Mouse (Mus musculus) small intestine, adult 2 months (tissue): ENCODE measurements around the gene Bin2.

Experiments
- CTCF ChIP-seq: fragments of 200-500 bp; IDR thresholded peaks from 2 replicates; pipeline ENCODE4 v1.5.1; 2012; ENCODE audit warnings: low read depth, mild to moderate bottlenecking, control low read depth, inconsistent platforms, low read length, moderate library complexity, mixed read lengths; ENCODE audit not compliant: insufficient replicate concordance, insufficient read length; ENCODE audit errors: extremely low read depth
- POLR2A ChIP-seq: fragments of 200-500 bp; IDR thresholded peaks from 2 replicates; pipeline ENCODE4 v1.6.1; 2012; ENCODE audit warnings: low read depth, mild to moderate bottlenecking, control low read depth, inconsistent platforms, low read length, moderate library complexity

DNA sequence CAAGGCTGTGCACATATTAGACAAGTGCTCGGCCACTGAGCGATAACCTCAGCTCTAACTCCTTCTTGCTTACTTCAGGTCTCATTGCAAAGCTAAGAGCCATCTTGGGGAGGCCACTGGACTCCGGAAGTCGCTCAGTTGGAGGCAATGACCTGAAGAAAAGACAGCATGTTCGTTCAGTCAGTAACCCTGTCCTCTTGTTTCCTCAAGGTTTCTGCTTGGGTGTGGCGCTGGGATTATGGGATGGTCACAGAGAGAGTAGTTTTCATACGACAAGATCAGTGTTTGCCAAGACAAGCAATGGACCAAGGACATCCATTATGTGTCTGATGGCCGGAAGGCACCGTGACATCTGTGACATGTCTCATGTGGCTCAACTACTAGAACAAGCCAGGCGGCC lies 5.2 kb upstream of the Bin2 start:
- TF ChIP-seq POLR2A (no peak), CTCF (no peak)
